Mouse (Mus musculus) thymus, adult 2 months (tissue): ENCODE measurements around the gene Gm20388. TPM values are rescaled to one million over a fixed set of nuclear protein-coding genes. Genes with fewer than 3 reads are reported as not detected.

Source experiments
- DNase-seq: peaks from one replicate; pipeline ENCODE4 v3.0.0; 2021
- H3K27ac ChIP-seq: fragments of 200-500 bp; 2 replicates; pipeline ENCODE4 v1.5.1; 2012; ENCODE audit warnings: low read length, control low read depth; ENCODE audit not compliant: control insufficient read depth, insufficient read depth
- H3K27me3 ChIP-seq: fragments of 200-500 bp; 2 replicates; pipeline ENCODE4 v1.6.1; 2012; ENCODE audit warnings: mild to moderate bottlenecking, low read length, moderate library complexity, mixed read lengths; ENCODE audit not compliant: control insufficient read depth, insufficient read depth
- H3K36me3 ChIP-seq: fragments of 200-500 bp; 2 replicates; pipeline ENCODE4 v1.6.1; 2012; ENCODE audit warnings: mild to moderate bottlenecking, low read length, moderate library complexity; ENCODE audit not compliant: control insufficient read depth, insufficient read depth
- H3K4me1 ChIP-seq: fragments of 200-500 bp; replicated peaks from 2 replicates; pipeline ENCODE4 v1.6.1; 2012; ENCODE audit warnings: low read length; ENCODE audit not compliant: control insufficient read depth, insufficient read depth
- H3K4me3 ChIP-seq: fragments of 200-500 bp; 2 replicates; pipeline ENCODE4 v1.5.1; 2012; ENCODE audit warnings: mild to moderate bottlenecking, low read length, control low read depth, moderate library complexity; ENCODE audit not compliant: control insufficient read depth, insufficient read depth
- CTCF ChIP-seq: fragments of 200-500 bp; IDR thresholded peaks from 2 replicates; pipeline ENCODE4 v1.5.1; 2012; ENCODE audit warnings: mild to moderate bottlenecking, control low read depth, low read length, moderate library complexity, borderline replicate concordance; ENCODE audit not compliant: control insufficient read depth, poor library complexity, insufficient read depth; ENCODE audit errors: extremely low read depth
- POLR2A ChIP-seq: fragments of 200-500 bp; IDR thresholded peaks from 2 replicates; pipeline ENCODE4 v1.6.1; 2012; ENCODE audit warnings: mild to moderate bottlenecking, low read length, control low read depth, moderate library complexity; ENCODE audit not compliant: control insufficient read depth, poor library complexity, insufficient read depth; ENCODE audit errors: extremely low read depth
- WGBS: fragments of 180-500 bp; shearing (Covaris S2); methylation state at CpG from one replicate; pipeline ENCODE4 v1.1.7; 2018; 5-methylcytosine and 5-hydroxymethylcytosine counted together
- polyA plus RNA-seq: library from polyadenylated mRNA; depleted of rRNA; stranded (reverse); fragments of >200 nt; gene quantifications from 2 replicates; pipeline ENCODE4 v1.2.3, GENCODE M21; 2012

Gm20388 gene
- polyA plus RNA-seq, 1 experiment = 103 TPM

DNA sequence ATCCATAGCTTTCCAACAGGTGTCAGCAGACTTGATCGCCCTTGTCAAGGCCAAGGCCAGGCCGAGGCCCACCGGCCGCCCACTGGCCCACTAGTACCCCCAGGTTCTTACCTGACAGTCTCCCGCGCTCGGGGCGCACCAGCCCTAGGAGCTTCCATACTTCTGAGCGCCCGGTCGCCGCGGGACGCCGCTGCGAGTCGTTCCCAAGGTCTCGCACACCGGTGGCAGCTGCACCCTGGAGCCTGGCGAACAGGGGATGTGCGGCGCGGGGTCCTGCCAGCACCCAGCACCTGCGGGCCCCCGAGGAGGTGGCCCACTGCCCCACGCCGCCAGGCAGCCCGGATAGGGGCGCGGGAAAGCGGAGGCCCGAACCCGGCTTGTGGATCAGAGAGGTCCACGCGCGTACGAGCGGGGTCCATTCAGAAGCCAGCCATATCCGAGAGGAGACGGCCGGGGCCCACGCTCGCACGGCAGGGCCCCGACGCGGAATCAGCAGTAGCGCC lies 4071.7 kb downstream of the Gm20388 start:
- peak overlapping the region; percentile 91 for H3K4me3 ChIP-seq
- no peak overlapping the region for H3K27ac ChIP-seq
- H3K27me3 ChIP-seq = no peaks in the 10 kb centered on the region; the same call in 1 of the 2 replicates
- TF ChIP-seq CTCF (no peak), POLR2A (no peak)
- 3% methylated on average over 48 of the region's 48 CpGs for WGBS
- peak; percentile 14 for DNase-seq
- H3K4me1 ChIP-seq = peaks cover 22% of the 10 kb centered on the region
- no peaks in the 10 kb centered on the region for H3K36me3 ChIP-seq

DNA sequence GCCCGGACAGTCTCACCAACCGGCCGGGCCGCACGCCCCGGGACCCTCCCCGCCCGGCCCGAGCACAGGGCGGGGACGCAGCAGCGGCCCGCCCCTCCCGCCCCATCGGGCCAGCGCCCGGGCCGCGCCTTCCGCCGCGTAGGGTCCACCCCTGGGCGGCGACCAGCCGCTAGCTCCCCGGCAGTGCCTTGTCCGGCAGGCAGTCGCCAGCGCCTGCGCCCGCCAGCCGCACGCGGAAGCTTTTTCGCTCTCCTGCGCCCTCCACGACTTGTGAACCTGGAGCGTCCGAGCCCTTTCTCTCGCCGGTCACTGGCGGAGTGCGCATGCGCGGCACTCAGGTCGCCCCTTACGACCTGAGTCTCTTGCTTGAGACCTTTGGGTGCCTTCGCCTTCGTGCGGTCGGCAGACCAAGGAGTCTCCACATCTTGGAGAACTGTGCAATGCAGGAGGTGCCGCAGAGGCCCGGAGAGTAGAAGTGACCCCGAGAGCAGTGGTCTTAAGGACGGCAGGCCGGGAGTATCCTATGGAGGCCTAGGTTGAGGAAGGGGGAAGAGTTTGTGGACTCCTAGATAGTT lies 4072.3 kb downstream of the Gm20388 start, which contains the start of gene Abcb10:
Gene Abcb10, minus strand, starts transcription at position 297 of the 575 bp plus-strand sequence.
- no peaks in the 10 kb centered on the region for H3K36me3 ChIP-seq
- TF ChIP-seq POLR2A = 0 out of 2 replicates have a peak, but pooled peaks have one; percentile 24
- peak; percentile 46; the same call in 1 of the 2 replicates for TF ChIP-seq CTCF
- H3K27ac ChIP-seq = no peak within 1 kb of the TSS
- H3K4me1 ChIP-seq = peaks cover 22% of the 10 kb centered on the region
- 1% methylated on average over 54 of the region's 56 CpGs for WGBS
- H3K4me3 ChIP-seq = peak within 1 kb of the TSS; percentile 91
- peak; percentile 56 for DNase-seq
- H3K27me3 ChIP-seq = no peaks in the 10 kb centered on the region; the same call in 1 of the 2 replicates

DNA sequence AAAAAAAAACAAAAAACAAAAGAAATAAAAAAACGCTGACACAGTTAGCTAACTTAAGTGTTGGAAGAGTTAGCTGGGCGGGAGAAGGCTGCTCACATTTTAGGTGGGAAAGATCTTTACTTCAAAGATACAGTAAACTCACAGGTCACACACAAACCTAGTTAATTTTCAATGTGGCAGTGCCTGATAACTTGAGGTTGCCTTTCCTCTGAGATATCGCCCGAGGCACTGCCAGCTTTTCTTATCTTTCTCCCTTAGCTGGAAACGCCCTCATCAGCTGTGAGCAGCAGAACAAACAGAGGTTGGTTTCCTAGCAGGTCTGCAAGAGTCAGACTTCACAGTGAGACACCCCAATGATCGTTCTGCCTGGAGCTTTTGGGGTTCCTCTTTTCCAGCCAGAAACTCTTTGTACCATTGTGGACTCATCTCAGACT lies 4078.0 kb downstream of the Gm20388 start:
- Histone ChIP-seq H3K27me3 (no peaks in the 10 kb centered on the region), H3K4me1 (no peaks in the 10 kb centered on the region; the same call in 1 of the 2 replicates), H3K4me3 (no peak overlapping the region), H3K27ac (no peak overlapping the region; the same call in 1 of the 2 replicates), H3K36me3 (peaks cover 3% of the 10 kb centered on the region; the same call in 1 of the 2 replicates)
- TF ChIP-seq CTCF = no peak
- no peak for TF ChIP-seq POLR2A
- WGBS = 36% methylated on average over 6 of the region's 6 CpGs
- DNase-seq = no peak

- Histone ChIP-seq H3K4me1 (no peaks in the 10 kb centered on the region; the same call in 1 of the 2 replicates), H3K4me3 (no peak overlapping the region), H3K27ac (no peak overlapping the region), H3K27me3 (no peaks in the 10 kb centered on the region), H3K36me3 (peaks cover 8% of the 10 kb centered on the region)
- TF ChIP-seq POLR2A (no peak), CTCF (no peak)
- WGBS = 75% methylated on average over 7 of the region's 7 CpGs
- DNase-seq = no peak
Observed at GRCm38 (mm10) chr8:123989128-123989527, 4078.5 kb downstream of the Gm20388 start.

DNA sequence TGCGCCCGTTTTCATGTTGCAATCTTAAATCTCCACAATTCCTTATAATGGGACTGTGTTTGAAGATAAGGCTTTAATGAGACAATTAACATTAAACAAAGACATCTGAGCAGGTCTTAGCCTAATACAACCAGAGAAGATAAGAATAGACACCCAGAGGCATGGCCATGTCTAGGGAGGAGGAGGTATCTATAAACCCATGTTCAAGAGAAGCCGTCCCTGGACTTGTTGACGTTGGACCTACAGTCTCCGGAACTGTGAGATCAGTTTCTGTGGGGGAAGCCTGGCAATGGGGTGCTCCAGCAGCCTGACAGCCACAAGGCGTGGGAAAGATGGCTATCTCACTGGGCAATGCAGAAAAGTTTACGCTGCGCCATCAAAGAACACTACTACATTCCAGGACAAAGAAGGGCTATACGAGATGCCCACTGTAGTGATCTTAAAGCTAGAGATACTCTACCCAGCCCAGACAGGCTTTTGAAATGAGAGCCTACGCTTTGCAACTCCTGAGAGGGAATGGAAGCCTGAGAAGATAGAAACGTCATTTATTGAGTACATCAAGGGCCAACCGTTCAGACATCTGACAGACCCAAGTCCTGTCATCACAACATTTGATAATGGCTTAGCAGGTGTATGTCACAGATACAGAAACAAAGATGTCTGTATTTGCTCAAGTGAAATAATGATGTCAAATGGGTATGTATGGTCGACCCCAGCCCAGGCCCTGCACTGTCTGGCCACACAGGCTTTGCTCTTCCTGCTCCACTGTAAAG lies 4079.8 kb downstream of the Gm20388 start:
- Histone ChIP-seq H3K4me3 (no peak overlapping the region), H3K27ac (no peak overlapping the region)
- WGBS = 94% methylated on average over 13 of the region's 13 CpGs

GRCm38 (mm10) chr8:123992587-123992986 lies 4081.9 kb downstream of the Gm20388 start:
- Histone ChIP-seq H3K4me3 (no peak overlapping the region), H3K4me1 (no peaks in the 10 kb centered on the region; the same call in 1 of the 2 replicates), H3K36me3 (peaks cover 35% of the 10 kb centered on the region), H3K27ac (no peak overlapping the region), H3K27me3 (no peaks in the 10 kb centered on the region)
- no peak for TF ChIP-seq POLR2A
- no peak for TF ChIP-seq CTCF
- no peak for DNase-seq
- WGBS = 94% methylated on average over 8 of the region's 8 CpGs

More for the DNA sequence above, 4079.8 kb downstream of the Gm20388 start:
- TF ChIP-seq POLR2A (no peak), CTCF (no peak)
- DNase-seq = no peak
- Histone ChIP-seq H3K27me3 (no peaks in the 10 kb centered on the region), H3K36me3 (peaks cover 17% of the 10 kb centered on the region), H3K4me1 (no peaks in the 10 kb centered on the region; the same call in 1 of the 2 replicates)
